Mouse (Mus musculus) CH12.LX (cell line): ENCODE results near the gene Ctsw.

Experiments used
- BHLHE40 ChIP-seq: IDR thresholded peaks from 2 replicates; pipeline ENCODE4 v1.6.1; 2011; ENCODE audit warnings: mild to moderate bottlenecking, low read depth, low read length, improper control_type of control experiment
- CHD1 ChIP-seq: IDR thresholded peaks from 2 replicates; pipeline ENCODE4 v1.6.1; 2012; ENCODE audit warnings: low read depth, low read length, improper control_type of control experiment, inconsistent platforms
- CTCF ChIP-seq, 2 experiments: IDR thresholded peaks in 1 of 2; conservative IDR thresholded peaks in 1 of 2; 2 replicates each; pipeline ENCODE4 v1.5.1; 2011 to 2012; ENCODE audit warnings: low read depth in 2 of 2, low read length in 2 of 2, improper control_type of control experiment in 1 of 2, inconsistent platforms in 1 of 2, mild to moderate bottlenecking in 1 of 2, moderate library complexity in 1 of 2
- EP300 ChIP-seq: IDR thresholded peaks from 2 replicates; pipeline ENCODE4 v1.6.1; 2011; ENCODE audit warnings: low read length, improper control_type of control experiment
- GABPA ChIP-seq: IDR thresholded peaks from 2 replicates; pipeline ENCODE4 v1.6.1; 2012; ENCODE audit warnings: low read depth, low read length, improper control_type of control experiment, inconsistent platforms; ENCODE audit not compliant: insufficient replicate concordance
- HCFC1 ChIP-seq: IDR thresholded peaks from 2 replicates; pipeline ENCODE4 v1.6.1; 2012; ENCODE audit warnings: low read depth, mild to moderate bottlenecking, inconsistent platforms, low read length, improper control_type of control experiment
- JUND ChIP-seq: conservative IDR thresholded peaks from 2 replicates; pipeline ENCODE4 v1.6.1; 2011; ENCODE audit warnings: low read depth, low read length, improper control_type of control experiment
- MAX ChIP-seq: IDR thresholded peaks from 2 replicates; pipeline ENCODE4 v1.6.1; 2011; ENCODE audit warnings: low read length, improper control_type of control experiment
- POLR2A ChIP-seq: IDR thresholded peaks from 2 replicates; pipeline ENCODE4 v1.6.1; 2011; ENCODE audit warnings: low read depth, mild to moderate bottlenecking, improper control_type of control experiment, low read length
- RCOR1 ChIP-seq: conservative IDR thresholded peaks from 2 replicates; pipeline ENCODE4 v1.6.1; 2012; ENCODE audit warnings: low read depth, mild to moderate bottlenecking, inconsistent platforms, low read length, improper control_type of control experiment
- USF2 ChIP-seq: conservative IDR thresholded peaks from 2 replicates; pipeline ENCODE4 v1.6.1; 2011; ENCODE audit warnings: low read depth, low read length, improper control_type of control experiment
- ZC3H11A ChIP-seq: IDR thresholded peaks from 2 replicates; pipeline ENCODE4 v1.6.1; 2012; ENCODE audit warnings: low read depth, mild to moderate bottlenecking, inconsistent platforms, low read length, improper control_type of control experiment
- ZNF384 ChIP-seq: IDR thresholded peaks from 2 replicates; pipeline ENCODE4 v1.6.1; 2012; ENCODE audit warnings: low read depth, low read length, improper control_type of control experiment, inconsistent platforms

DNA sequence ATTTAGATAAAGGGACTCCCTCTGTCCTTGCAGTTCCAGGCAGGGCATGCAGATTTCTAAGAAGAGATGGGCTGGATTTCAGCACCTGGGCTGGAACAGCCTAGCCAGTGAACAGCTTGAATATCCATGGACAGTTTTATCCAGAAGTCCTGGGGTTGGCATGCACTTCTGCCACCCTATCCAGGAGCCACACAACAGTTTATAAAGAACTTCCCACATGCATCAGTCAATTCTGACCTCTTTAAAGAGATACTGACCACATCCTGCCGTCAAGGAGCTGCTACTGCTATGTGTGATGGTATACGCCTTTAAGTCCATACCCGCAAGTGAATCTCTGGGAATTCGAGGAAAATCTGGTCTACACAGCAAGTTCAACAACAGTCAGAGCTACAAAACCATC is 39.1 kb downstream of the Ctsw start:
- TF ChIP-seq POLR2A (no peak), GABPA (no peak), ZC3H11A (no peak), ZNF384 (no peak), CTCF (conservative IDR thresholded peaks at IDR 0.05 in 1 of 2, IDR thresholded peaks at IDR 0.05 in 1 of 2; ENCODE audit: low read depth in 2 of 2, low read length in 2 of 2) (no peak), RCOR1 (no peak), CHD1 (no peak), HCFC1 (no peak), JUND (no peak), USF2 (no peak), BHLHE40 (no peak), EP300 (no peak), MAX (no peak)
